Mouse (Mus musculus) embryo, embryonic 11 days (tissue): Measurements from ENCODE around the gene Csf2ra.
"Not testable (repeated sequence)": the region's sequence is repeated elsewhere in the genome, so short reads cannot be mapped to it uniquely, and the experiment has no call there.

Experiments
- DNase-seq: peaks from one replicate; pipeline ENCODE4 v3.0.0-alpha.2; 2015

The Csf2ra gene

DNA sequence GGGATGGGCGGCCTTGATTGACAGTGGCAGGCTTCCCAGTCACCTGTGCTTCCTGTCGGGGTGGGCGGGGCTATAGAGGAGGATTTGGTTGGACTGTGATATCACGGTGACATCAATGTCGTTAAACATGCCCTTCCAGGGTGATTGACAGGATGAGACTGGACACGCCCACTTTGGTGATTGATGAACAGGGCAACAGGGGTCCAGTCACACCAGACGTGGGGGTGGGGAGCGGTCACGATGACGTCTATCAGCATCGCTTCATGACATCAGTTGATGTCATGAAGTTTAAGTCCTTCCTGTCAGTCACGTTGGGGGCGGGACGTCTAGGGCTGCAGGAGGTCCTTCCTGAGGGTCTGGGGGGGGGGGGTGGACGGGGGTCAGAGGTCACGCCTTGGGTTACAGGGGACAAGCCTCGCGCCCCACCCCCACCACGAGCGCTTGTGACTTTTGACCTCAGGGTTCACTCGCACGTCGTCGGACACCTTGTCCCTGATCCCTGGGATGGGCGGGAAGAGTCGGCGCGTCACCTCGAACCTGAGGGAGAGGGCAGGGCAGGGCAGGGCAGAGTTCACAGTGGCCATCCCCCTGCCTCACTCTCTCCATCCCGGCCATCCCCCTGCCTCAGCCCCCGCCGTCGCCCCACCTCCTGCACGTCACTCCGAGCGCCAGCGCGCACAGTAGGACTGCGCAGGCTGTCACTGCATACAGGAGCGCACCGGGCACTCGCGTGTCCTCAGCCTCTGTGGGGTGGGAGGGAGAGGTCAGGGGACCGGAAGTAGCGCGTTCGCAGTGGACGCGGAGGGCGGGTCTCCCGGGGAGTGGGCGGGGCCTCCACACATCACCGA, 3.3 kb downstream of the Csf2ra start:
- peak; percentile 13 for DNase-seq

DNA sequence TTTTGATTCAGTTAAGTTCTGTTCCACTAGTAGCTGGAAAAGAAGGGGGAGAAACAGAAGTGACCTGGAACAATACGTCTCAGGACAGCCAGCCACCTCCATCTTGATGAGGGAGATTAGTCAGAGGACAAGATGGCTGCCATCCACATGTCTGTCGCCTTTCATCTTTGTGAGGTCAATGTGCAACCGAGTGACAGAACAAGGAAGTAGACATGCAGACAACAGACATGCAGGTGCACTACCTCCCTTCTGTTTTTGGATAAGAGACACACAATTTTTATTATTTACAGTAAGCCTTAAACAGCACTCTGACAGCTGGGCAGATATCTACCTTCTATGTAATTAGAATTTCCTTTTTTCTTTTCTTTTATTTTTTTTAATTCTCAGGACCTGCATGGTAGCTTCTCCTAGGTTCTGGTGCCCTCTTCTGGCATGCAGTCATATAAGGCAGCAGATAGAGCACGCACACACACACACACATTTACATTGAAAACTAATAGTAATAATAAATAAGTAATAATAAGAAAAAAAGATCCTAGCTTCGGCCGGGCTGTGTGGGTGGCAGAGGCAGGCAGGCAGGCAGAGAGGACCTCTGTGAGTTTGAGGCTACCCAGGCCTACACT, 4.4 kb downstream of the Csf2ra start:
- DNase-seq, result no peak

DNA sequence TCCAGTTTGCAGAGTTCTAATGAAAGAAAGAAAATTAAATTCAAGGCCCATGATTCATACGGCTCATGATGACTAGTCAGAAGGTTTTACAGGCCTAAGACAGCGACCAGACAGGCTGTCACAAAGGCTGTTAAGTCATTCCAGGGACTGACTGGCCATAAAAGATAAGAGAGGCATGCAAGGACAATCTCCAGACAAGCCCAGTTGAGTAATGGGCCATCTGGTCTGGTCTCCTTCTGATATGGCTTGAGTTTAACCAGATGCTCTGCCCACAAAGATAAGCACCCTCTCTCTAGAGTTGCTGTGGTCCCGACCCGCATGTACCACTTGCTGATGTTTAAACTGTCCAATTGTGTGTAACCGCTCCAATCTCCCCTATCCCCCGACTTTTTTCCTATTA, 20.7 kb downstream of the Csf2ra start:
- not testable (repeated sequence) for DNase-seq

DNA sequence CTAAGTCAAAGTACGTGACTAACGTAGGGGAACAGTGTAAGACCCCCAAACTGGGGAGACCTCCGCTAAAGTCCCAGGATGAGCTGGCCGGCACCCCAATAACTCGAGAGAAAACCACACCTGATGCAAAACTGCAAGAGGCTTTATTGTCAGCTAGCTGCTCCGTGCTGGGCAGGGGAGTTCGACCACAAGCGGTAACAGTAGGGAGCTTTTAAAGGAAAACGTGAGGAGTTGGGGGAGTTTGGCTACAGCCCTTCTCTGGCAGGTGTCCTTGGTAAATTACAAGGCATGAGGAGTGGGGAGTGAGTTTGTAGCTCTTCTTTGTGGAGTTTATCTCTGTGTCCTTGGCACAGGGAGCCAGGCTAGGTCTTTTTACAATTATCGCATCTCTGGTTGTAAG, 28.4 kb downstream of the Csf2ra start:
- DNase-seq, result peak; percentile 21

DNA sequence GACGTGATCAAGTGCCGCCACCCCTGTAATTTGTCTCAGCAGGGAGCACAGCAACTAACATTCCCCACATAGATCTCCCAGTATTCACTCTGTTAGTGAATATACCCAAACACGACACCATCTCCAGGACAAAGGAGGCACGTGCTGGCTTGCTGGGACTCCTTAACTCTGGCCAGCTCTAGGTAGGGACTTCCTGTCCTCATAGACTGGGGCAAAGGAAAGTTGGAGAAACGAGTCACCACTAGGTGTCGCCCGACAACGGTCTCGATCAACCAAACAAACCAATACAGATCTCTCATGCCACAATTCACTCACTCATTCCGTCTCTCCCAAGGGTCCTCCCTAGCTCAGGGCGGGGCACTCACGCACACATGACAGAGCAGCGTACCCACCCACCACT, 28.9 kb downstream of the Csf2ra start:
- DNase-seq, result peak; percentile 88

DNA sequence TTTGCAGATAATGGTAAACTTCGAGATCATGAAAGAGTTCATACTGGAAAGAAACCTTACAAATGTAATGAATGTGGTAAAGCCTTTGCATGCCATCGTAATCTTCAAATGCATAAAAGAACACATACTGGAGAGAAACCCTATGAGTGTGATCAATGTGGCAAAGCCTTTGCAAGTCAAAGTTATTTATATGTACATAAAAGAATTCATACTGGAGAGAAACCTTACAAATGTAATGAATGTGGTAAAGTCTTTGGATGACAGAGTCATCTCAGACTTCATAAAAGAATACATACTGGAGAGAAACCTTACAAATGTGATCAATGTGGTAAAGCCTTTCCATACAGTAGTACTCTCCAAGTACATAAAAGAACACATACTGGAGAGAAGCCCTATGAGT, 44.6 kb downstream of the Csf2ra start, which contains the start of gene Gm6020:
Gm6020 (plus strand) TSS at position 301 of the 400 bp plus-strand sequence.
- DNase-seq, result not testable (repeated sequence)

DNA sequence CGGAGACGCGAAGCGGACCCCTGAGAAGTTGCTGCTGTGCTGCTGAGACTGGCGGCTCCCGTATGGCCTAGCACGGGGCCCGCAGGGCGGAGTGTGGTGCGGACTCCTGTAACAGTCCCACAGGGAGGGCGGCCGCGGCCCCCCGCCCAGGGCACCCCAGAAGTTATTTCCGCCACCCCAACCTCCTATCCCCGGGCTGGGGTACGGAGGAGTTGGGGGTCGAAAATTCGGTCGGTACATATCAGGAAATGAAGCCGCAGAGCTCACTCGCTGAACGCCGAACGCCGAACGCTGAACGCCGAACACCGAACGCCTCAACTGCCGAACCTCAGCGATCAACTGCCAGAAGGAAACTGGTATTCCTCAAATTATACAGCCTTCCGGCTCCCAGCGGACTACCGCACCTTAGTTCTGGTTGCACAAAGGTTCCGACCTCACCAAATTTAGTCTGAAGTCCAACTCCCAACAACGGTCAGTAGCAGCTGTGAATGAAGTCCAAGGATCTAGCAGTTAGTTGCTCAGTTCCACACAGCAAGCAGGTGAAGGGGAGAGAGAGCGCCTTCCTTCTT, 52.4 kb downstream of the Csf2ra start, which contains the start of gene Gm7102:
Gm7102 (minus strand) TSS at position 554 of the 569 bp plus-strand sequence.
- peak; percentile 20 for DNase-seq
